Comparison of ENCODE assay signal across 9 mouse cellular contexts in the genomic region with DNA sequence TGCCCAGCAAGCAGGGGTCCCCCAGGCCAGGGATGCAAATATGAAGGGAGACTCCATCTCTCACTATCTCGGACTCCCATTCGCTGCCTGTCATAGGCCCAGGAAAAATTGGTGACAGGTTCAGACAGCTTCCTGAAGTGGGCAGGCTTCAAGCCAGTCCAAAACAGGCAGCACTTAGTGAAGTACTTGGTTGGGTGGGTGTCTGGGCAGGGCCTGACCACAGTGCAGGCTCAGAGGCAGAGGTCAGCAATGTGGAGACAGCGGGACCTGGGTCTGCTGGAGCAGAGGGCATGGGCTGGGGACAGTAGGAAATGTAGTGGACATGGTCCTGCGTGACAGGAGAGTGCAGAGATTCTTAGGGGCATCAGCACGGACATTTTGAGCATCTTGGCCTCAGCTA. TPM values are rescaled to one million over a fixed set of nuclear protein-coding genes. Genes with fewer than 3 reads are reported as not detected.
DNase-seq lines count a peak whose midpoint lies in the region; ATAC-seq and TF ChIP-seq lines count a peak whose summit lies in the region.
"Had no signal": no experiment of that assay in that cellular context is flagged by ENCODE, and none has a peak within 500 bp of the region (broad histone marks: within the 10 kb centered on the region; RNA-seq: fewer than 3 reads in every experiment).

No protein-coding gene starts in this region.

- no peak for TF ChIP-seq CTCF in cerebellum, adult 2 months (IDR thresholded peaks at IDR 0.05; ENCODE audit: borderline replicate concordance, insufficient read depth, low read depth, low read length)
- TF ChIP-seq CTCF in cortical plate, adult 2 months (IDR thresholded peaks at IDR 0.05; ENCODE audit: extremely low read depth, insufficient read depth, low read length), result no peak

- H3K4me3 ChIP-seq in cerebellum, adult 2 months (replicated peaks; ENCODE audit: insufficient read depth, low read depth, low read length), result peak overlapping the region; percentile 8
- peak overlapping the region; percentile 83 for H3K4me3 ChIP-seq in cortical plate, adult 2 months (ENCODE audit: insufficient read depth, low read length)
- peak overlapping the region; percentile 97; the same call in 1 of the 2 replicates for H3K4me3 ChIP-seq in hindbrain, embryonic 16.5 days (ENCODE audit: low read length)
- peak overlapping the region; percentile 76 for H3K4me3 ChIP-seq in macrophage (ENCODE audit: inconsistent target)

- ATAC-seq in cerebellum, adult (ENCODE audit: insufficient number of reproducible peaks, low FRiP score, low TSS enrichment), result no peak
- no peak for ATAC-seq in hindbrain, embryonic 16.5 days

- peak overlapping the region; percentile 63; the same call in 1 of the 2 replicates for H3K27ac ChIP-seq in cerebellum, adult 2 months (ENCODE audit: insufficient read depth, low read length)
- H3K27ac ChIP-seq in cortical plate, adult 2 months (ENCODE audit: insufficient read depth, low read length), result peak overlapping the region; percentile 93
- H3K27ac ChIP-seq in hindbrain, embryonic 16.5 days (ENCODE audit: low read depth, low read length), result no peak overlapping the region
- peak overlapping the region; percentile 96 for H3K27ac ChIP-seq in macrophage

- H3K9me3 ChIP-seq in hindbrain, embryonic 16.5 days (ENCODE audit: control insufficient read depth, low read length), result no peaks in the 10 kb centered on the region

- 66% methylated on average over 5 of the region's 5 CpGs for WGBS in cerebellum, adult 2 months
- 89% methylated on average over 5 of the region's 5 CpGs for WGBS in hindbrain, embryonic 16.5 days
- 39% methylated on average over 5 of the region's 5 CpGs for WGBS in macrophage (ENCODE audit: missing documents)

- H3K9ac ChIP-seq in hindbrain, embryonic 16.5 days (ENCODE audit: low read depth, low read length), result 0 out of 2 replicates have a peak overlapping the region, but pooled peaks have one; percentile 83

- H3K27me3 ChIP-seq in cerebellum, adult 2 months (ENCODE audit: control insufficient read depth, insufficient read depth, low read length), result no peaks in the 10 kb centered on the region
- H3K27me3 ChIP-seq in hindbrain, embryonic 16.5 days (replicated peaks; ENCODE audit: control insufficient read depth, insufficient read depth, low read length), result no peaks in the 10 kb centered on the region

- DNase-seq in cerebellum, adult 2 months, result no peak
- no peak for DNase-seq in embryo, embryonic 9.5 days (ENCODE audit: extremely low spot score)
- no peak for DNase-seq in T-cell, adult 2 months (ENCODE audit: low spot score)
- DNase-seq in layer of hippocampus, postnatal 10 days (ENCODE audit: low spot score in 2 of 2), result no peak

- peak overlapping the region; percentile 100 for H3K4me2 ChIP-seq in hindbrain, embryonic 16.5 days (ENCODE audit: low read length)

- H3K36me3 ChIP-seq in hindbrain, embryonic 16.5 days (ENCODE audit: control insufficient read depth, insufficient read depth, low read length), result peaks cover 4% of the 10 kb centered on the region; the same call in 1 of the 2 replicates
- peaks cover 13% of the 10 kb centered on the region; the same call in 1 of the 2 replicates for H3K36me3 ChIP-seq in macrophage (ENCODE audit: inconsistent target)

- H3K4me1 ChIP-seq in cerebellum, adult 2 months (ENCODE audit: control insufficient read depth, insufficient read depth, low read length), result peaks cover 39% of the 10 kb centered on the region
- peaks cover 9% of the 10 kb centered on the region for H3K4me1 ChIP-seq in cortical plate, adult 2 months (ENCODE audit: control insufficient read depth, insufficient read depth, low read length)
- peaks cover 45% of the 10 kb centered on the region for H3K4me1 ChIP-seq in hindbrain, embryonic 16.5 days (ENCODE audit: control insufficient read depth, insufficient read depth, low read depth, low read length)

- peaks cover 72% of the 10 kb centered on the region for H3K79me2 ChIP-seq in macrophage (ENCODE audit: inconsistent target)

- no peak for TF ChIP-seq POLR2A in cerebellum, adult 2 months (IDR thresholded peaks at IDR 0.05; ENCODE audit: borderline replicate concordance, insufficient read depth, low read length)
- no peak for TF ChIP-seq POLR2A in cortical plate, adult 2 months (IDR thresholded peaks at IDR 0.05; ENCODE audit: extremely low read depth, insufficient read depth, low read length)

RNA-seq across cellular contexts. Expression of gene Pcnx3, which starts 2.9 kb away (rescaled TPM):
- polyA plus RNA-seq in cerebellum, adult 2 months (2012; rRNA removed), result 65.0 and 65.1 TPM in 2 replicates
- 59.9 and 60.8 TPM in 2 replicates for polyA plus RNA-seq in cortical plate, adult 2 months (2012; rRNA removed)
- polyA plus RNA-seq in hindbrain, embryonic 16.5 days (2015; fragmentation: Nextera tagmentation; extraction: Ambion mirVana), result 22.6 and 24.8 TPM in 2 replicates
- 100 to 1,000 TPM in 24 of 26 experiments, 10 to 100 TPM in 2; 81.6 to 355 (median 198) TPM for total RNA-seq in macrophage (2018; cell fraction: chromatin; rRNA removed)
- total RNA-seq in macrophage (2018; cell fraction: cytosol; rRNA removed), result 10 to 100 TPM; 21.4 to 53.6 (median 36.9) TPM
- total RNA-seq in macrophage (2018; cell fraction: nucleus; rRNA removed), result 100 to 1,000 TPM in 18 of 26 experiments, 10 to 100 TPM in 8; 73.9 to 157 (median 117) TPM
- 16.4 to 37.7 TPM (median 26.8 TPM) in 3 replicates for polyA plus RNA-seq in macrophage (2018)
- total RNA-seq in layer of hippocampus, postnatal 10 days (2021), result 10 to 100 TPM; 69.7 to 82.6 TPM

RNA-seq across cellular contexts. Expression of gene Map3k11, which starts 3.1 kb away (rescaled TPM):
- polyA plus RNA-seq in cerebellum, adult 2 months (2012; rRNA removed), result 28.6 and 29.7 TPM in 2 replicates
- 21.1 and 23.1 TPM in 2 replicates for polyA plus RNA-seq in cortical plate, adult 2 months (2012; rRNA removed)
- 9.2 and 13.2 TPM in 2 replicates for polyA plus RNA-seq in hindbrain, embryonic 16.5 days (2015; fragmentation: Nextera tagmentation; extraction: Ambion mirVana)
- 10 to 100 TPM; 19.3 to 86.5 (median 44.6) TPM for total RNA-seq in macrophage (2018; cell fraction: chromatin; rRNA removed)
- 10 to 100 TPM; 33.8 to 69.3 (median 53.0) TPM for total RNA-seq in macrophage (2018; cell fraction: cytosol; rRNA removed)
- total RNA-seq in macrophage (2018; cell fraction: nucleus; rRNA removed), result 10 to 100 TPM; 35.9 to 78.0 (median 54.2) TPM
- 29.4 to 53.8 TPM (median 31.8 TPM) in 3 replicates for polyA plus RNA-seq in macrophage (2018)
- 10 to 100 TPM; 13.0 to 16.1 TPM for total RNA-seq in layer of hippocampus, postnatal 10 days (2021)

RNA-seq across cellular contexts. Expression of gene Kcnk7, which starts 12.6 kb away (rescaled TPM):
- polyA plus RNA-seq in cerebellum, adult 2 months (2012; rRNA removed), result 0.13 and 0.24 TPM in 2 replicates
- 0.09 and 0.23 TPM in 2 replicates for polyA plus RNA-seq in cortical plate, adult 2 months (2012; rRNA removed)
- polyA plus RNA-seq in hindbrain, embryonic 16.5 days (2015; fragmentation: Nextera tagmentation; extraction: Ambion mirVana), result not detected in 2 replicates
- 1 to 10 TPM in 1 of 26 experiments, under 1 TPM in 1, not detected in 24; 0.90 to 1.3 TPM for total RNA-seq in macrophage (2018; cell fraction: chromatin; rRNA removed)
- not detected for total RNA-seq in macrophage (2018; cell fraction: cytosol; rRNA removed)
- under 1 TPM in 1 of 26 experiments, not detected in 25; 0.72 TPM for total RNA-seq in macrophage (2018; cell fraction: nucleus; rRNA removed)
- polyA plus RNA-seq in macrophage (2018), result not detected in 3 replicates
- total RNA-seq in layer of hippocampus, postnatal 10 days (2021), result not detected
- total RNA-seq: layer of hippocampus, adult 18-20 months had no signal

RNA-seq across cellular contexts. Expression of gene Sipa1, which starts 28.1 kb away (rescaled TPM):
- 12.4 and 14.8 TPM in 2 replicates for polyA plus RNA-seq in cerebellum, adult 2 months (2012; rRNA removed)
- 16.9 and 17.7 TPM in 2 replicates for polyA plus RNA-seq in cortical plate, adult 2 months (2012; rRNA removed)
- polyA plus RNA-seq in hindbrain, embryonic 16.5 days (2015; fragmentation: Nextera tagmentation; extraction: Ambion mirVana), result 14.3 and 19.1 TPM in 2 replicates
- total RNA-seq in macrophage (2018; cell fraction: chromatin; rRNA removed), result 100 to 1,000 TPM in 15 of 26 experiments, 10 to 100 TPM in 11; 19.1 to 204 (median 103) TPM
- 10 to 100 TPM; 20.1 to 61.2 (median 43.2) TPM for total RNA-seq in macrophage (2018; cell fraction: cytosol; rRNA removed)
- total RNA-seq in macrophage (2018; cell fraction: nucleus; rRNA removed), result 100 to 1,000 TPM in 2 of 26 experiments, 10 to 100 TPM in 24; 18.2 to 149 (median 64.2) TPM
- polyA plus RNA-seq in macrophage (2018), result 29.5 to 49.9 TPM (median 44.1 TPM) in 3 replicates
- 10 to 100 TPM; 30.0 to 34.2 TPM for total RNA-seq in layer of hippocampus, postnatal 10 days (2021)

RNA-seq across cellular contexts. Expression of gene Ehbp1l1, which starts 34.5 kb away (rescaled TPM):
- 11.7 and 13.1 TPM in 2 replicates for polyA plus RNA-seq in cerebellum, adult 2 months (2012; rRNA removed)
- polyA plus RNA-seq in cortical plate, adult 2 months (2012; rRNA removed), result 16.5 and 17.0 TPM in 2 replicates
- 21.6 and 29.7 TPM in 2 replicates for polyA plus RNA-seq in hindbrain, embryonic 16.5 days (2015; fragmentation: Nextera tagmentation; extraction: Ambion mirVana)
- 100 to 1,000 TPM; 139 to 748 (median 457) TPM for total RNA-seq in macrophage (2018; cell fraction: chromatin; rRNA removed)
- 100 to 1,000 TPM in 18 of 26 experiments, 10 to 100 TPM in 8; 47.4 to 186 (median 110) TPM for total RNA-seq in macrophage (2018; cell fraction: cytosol; rRNA removed)
- total RNA-seq in macrophage (2018; cell fraction: nucleus; rRNA removed), result 100 to 1,000 TPM in 25 of 26 experiments, 10 to 100 TPM in 1; 82.3 to 368 (median 235) TPM
- 80.1 to 102 TPM (median 94.5 TPM) in 3 replicates for polyA plus RNA-seq in macrophage (2018)
- 10 to 100 TPM; 33.4 to 41.1 TPM for total RNA-seq in layer of hippocampus, postnatal 10 days (2021)

Comparison
In these comparisons a context has a peak if more than half of its experiments do, and no peak if none do; other contexts are left out.
1. H3K4me3 ChIP-seq: peak in every context shown above with its lines; median percentile 97 in hindbrain, embryonic 16.5 days; 83 in cortical plate, adult 2 months; 76 in macrophage; 8 in cerebellum, adult 2 months.